Mouse (Mus musculus): Measurements from ENCODE around the gene Grb7.

Grb7 gene

DNA sequence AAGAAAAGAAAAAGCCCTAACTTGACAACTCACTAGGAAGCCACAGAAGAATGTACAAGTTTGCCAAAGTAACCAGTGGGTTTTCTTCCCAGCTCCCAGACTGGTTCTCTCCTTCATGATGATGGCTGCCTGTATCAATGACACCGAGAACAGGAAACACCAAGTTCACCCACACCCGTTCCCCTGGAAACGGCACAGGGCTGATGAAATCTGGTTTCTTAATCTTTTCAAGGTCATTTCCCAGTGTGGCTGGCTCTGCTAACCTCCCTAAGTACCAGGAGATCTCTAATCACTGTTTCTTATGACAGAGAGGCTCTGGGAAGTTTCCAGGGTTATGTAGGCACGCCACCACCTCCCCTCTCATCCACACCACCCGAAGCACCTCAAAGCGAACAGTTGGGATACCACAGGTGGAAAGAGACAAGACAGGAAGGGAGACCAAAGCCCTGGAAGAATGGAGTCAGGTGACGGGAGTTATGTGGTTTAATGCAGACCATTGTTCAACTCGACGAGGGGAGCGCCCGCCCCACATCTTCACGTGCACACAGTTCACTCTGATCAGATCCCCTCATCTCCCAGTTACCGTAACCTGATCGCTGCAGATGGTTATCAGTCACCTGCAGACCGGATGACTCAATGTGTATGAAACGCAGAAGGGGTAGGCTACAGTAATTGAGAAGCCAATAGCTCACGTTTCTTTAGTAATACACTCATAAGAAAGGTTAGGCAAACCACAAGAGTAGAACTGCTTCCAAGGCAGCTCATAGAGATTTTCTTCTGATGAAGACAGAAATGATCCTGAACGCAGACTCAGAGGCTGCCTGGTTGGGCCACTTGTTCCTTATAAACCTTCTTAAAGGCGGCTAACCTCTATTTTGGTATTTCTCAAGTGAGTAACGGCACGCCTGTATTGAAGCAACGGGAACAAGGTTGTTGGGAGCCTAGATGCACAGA, 23.8 kb downstream of the Grb7 start:
- DNase-seq (ENCODE audit: low read depth, low spot score): no peak

DNA sequence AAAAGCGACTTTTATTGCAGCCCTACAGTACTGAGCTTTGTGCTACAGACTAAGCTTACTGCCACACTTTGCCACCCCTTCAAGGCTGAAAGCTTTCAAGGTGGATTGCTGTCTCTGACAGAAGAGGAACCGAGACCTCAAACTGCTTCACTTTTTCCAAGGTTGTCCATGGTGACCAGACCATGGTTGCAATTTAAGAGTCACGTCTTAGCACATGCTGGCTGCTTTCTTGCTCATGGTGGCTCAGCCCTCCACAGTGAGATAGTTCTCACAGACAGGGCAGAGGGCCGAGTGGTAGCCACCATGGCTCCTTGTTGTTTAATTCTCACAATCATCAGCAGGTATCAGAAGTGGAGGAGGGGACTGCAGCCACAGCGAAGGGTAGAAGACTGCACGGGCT, 24.6 kb downstream of the Grb7 start:
- no peak for DNase-seq (ENCODE audit: low read depth, low spot score)

DNA sequence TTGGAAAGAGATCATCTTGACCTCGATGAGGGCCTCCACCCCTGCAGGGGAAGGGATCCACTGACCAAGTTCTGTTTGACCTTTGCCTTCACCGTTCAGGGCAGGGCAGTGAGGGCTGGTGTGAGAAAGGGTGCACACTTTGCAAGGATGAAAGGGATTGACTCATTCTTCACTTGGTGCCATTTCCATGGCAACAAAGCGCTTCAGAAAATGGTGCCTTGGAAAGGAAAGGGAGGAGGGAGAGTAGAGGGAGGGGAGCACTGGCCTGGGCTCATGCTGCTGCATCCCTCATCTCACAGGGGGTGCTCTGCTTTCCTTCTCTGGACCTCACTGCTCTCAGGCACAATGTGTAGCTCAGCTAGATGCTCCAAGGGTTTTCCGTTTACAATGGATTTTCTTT, 26.5 kb downstream of the Grb7 start:
- no peak for DNase-seq (ENCODE audit: low read depth, low spot score)

DNA sequence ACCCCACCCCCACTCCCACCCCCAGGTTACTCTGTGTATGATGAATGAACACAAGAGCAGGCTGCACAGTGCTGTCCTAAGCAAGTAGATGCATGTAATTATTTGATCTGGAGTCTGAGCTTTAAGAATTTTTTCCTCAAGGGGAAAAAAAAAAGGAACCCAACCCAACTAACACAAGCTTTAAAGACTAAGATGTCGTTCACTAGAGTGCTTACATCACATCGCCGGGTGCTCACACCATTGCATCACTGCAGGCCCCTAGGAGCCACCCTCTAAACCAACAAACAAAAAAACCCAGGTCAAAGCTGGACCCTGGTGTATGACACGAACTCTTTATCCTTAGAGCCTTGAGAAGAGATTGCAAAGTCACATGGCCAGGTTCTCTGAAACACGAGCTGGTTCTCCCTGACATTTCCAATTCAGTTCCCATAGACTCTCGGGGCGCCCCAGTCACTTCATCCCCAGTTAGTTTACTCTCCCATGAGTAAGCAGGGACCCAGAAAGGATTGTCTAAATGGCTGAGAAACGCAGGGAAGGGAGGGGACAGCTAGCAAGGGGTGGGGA, 27.8 kb downstream of the Grb7 start:
- DNase-seq (ENCODE audit: low read depth, low spot score): no peak

DNA sequence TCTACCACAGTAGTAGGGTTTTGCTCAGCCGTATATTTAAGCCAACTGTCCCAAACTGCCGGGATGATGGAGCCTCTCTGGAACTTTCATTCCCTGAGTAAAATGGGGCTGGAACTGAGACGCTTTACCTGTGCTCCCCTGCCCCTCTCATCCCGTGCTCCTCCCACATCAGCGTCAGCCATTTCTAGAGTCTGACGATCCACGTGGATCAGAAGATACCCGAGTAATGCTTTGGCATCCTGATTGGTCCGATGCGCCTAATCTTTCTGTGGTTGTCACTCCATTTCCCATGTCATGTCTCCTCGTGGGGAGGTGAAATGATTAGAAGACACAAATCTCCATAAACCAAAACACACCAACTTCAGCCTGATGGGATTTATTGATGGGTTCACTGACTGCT, 28.8 kb downstream of the Grb7 start:
- DNase-seq (ENCODE audit: low read depth, low spot score): no peak

DNA sequence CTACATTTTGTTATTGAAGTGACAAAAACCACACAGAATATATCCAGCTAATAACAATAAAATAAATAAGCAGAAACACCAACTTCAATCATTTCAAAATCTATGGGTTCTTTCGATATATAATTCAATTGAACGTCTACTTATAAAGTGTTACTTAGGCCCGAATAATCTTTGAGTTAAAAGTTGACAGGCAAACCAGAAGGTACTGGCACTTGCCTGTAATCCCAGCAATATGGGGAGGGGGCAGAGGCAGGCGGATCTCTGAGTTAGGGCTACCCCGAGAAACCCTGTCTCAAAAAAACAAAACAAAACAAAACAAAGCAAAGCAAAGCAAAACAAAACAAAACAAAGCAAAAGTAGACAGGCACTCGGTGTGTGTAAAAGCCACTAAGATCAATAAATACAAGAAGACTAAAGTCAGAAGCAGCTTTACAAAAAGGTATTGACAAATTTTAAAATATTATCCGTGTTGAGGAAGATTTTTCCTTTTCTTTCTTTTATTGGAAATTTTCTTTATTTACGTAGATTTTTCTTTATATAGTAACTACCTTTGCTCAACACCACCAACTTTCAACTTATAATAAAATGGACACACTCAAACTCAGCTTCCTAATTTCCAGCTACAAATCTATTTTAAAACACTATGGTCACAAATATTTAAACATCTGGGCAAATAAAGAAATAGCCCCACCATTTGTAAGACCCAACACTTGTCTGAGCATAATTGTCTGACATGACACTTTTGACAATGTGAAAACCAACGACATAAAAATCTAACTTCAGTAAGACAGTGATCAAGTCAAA, 29.6 kb downstream of the Grb7 start:
- DNase-seq (ENCODE audit: low read depth, low spot score): no peak

DNA sequence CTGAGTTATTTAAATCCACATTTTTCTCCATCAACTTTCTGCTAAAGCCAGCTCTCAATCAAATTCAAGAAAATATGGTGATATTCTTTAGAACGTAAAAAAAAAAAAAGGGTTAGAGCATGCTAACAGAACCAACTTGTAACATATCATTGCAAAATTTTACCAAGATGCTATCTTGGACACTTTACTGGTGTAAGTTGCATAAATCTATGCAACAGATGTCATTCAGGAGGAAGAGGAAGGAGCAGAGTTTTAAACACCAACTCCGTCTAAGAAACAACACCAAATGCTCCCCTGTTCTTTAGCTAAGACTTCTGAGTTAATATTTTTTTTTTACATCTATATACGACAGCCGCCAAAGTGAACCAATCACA, 30.2 kb downstream of the Grb7 start:
- DNase-seq (ENCODE audit: low read depth, low spot score): no peak

DNA sequence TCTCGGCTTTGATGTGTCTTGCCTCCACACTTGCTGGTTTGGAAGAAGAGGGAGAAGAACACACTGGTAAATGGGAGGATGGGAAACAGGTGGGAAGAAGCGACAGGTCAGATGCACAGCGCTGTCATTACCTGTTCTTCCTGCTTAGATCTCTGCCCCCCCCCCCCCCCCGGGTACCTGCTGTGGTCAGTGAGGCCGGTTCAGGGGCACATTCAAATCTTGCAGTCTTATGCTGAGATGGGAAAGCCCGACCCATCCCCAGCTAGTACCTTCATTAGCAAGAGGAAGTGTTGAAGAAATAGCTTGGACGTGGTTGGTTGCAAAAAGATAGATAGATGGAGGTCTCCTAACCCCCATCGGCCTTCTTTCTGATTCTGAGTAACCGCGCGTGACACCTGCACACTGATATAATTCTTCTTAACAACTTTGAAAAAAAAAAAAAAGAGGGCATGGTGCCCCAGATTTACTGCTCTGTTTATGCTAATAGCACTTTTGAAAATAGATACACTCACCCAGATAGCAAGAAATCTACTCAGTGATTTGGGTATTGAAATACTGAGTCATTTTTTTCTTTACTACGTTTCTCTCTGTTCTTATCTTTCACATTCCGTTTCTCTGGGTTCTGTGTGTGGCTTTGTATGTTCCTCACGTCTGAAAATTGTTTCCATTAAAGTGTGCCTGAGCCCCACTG, 31.0 kb downstream of the Grb7 start:
- DNase-seq (ENCODE audit: low read depth, low spot score): no peak

DNA sequence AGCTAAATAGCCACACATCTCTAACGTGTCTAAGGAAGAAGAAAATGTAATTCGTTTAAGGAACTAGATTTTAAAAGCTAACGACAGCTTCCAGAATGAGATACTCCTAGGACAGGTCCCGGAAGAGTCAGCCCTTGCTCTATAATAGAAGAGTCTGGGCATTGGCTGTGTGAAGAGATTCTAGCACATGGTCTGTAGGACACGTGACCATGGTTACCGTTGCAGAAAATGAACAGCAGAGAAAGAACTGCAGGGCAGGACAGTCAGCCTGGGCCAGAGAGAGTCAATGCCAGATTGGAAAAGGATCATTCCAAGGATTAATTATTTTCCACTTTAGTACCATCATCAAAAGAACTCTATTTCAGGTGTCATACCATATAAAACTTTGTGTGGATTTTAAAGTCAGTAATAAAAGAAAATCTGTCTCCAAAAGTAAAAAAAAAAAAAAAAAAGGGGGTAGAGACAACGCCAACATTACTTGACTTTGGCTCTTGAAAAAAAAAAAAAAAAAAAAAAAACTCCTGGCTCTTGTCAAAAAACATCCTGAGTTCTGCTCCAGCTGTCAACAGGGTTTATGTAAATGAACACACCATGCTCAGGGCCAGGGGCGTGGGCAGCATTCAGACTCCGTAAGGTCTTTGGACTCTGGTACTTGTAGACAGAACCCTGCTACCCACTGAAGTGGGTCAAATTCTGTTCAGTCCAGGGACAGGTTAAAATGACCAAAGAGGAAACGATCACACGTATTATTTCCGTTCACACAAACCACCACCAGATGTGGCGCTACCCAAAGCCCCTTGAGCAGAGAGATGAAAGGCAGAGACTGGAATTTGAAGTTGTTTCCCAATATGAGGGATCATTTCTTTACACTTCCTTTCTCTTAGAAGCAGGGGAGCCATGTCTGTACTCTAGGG, 33.1 kb downstream of the Grb7 start:
- DNase-seq (ENCODE audit: low read depth, low spot score): no peak

DNA sequence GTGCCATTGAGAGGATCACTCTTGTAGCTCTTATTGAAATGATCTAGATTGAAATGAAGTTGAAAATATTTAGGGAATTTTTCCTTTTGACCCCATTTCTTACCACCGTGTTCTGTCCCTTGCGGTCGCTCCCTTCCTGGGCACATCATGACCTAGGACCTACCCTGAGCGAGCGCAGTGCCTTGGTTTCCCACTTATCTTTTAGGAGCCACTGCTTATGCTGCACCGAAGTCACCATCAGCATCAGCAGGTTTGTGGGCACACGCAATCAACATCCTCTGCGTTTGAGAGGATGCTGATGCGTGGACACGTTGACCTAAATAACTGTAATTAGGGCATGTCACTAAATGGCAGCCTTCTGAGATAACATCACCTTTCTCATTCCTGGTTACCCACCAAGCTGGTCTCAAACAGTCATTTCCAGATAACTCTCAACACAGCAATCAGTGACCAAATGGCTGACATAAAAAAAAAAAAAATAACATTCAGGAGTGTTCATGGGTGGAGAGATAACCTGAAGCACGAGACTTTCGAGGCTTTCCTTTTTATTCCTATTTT, 33.8 kb downstream of the Grb7 start:
- DNase-seq (ENCODE audit: low read depth, low spot score): no peak

DNA sequence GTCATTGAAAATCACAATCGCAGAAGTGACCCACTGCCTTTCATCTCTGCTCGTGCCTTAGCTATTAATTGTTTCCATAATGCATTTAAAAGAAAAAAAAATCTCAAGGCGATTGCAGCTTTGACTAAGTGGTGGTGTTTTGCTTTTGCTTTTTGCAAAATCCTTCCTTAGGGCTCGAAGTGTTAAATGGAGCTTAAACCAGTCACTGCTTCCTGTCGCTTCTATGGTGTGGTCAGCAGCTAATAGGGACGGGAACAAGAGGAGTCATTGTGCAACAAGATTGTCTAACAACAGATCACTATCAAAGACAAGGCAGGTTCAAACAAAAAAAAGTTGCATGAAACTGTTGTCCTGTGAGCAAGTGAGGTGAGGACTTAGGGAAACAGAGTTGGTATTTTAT, 35.0 kb downstream of the Grb7 start:
- no peak for DNase-seq (ENCODE audit: low read depth, low spot score)

DNA sequence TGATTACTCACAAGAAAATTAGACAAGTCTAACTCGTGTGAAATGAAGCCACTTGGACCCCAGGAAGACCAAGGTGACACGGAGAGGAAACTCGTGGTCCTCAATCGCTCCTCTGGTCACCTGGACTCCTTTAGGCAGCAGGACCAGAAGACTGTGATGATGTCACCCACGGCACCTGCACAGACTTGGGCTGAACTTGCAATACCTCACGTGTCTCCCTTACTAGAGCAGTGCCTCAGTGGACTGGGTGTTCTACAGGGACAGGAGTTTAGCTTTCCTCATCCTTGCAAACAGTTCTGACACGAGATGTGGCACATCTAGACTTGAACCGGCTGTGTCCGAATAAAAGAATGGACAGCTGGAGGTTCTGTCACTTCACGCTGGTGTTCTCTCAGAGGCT, 35.9 kb downstream of the Grb7 start:
- no peak for DNase-seq (ENCODE audit: low read depth, low spot score)

DNA sequence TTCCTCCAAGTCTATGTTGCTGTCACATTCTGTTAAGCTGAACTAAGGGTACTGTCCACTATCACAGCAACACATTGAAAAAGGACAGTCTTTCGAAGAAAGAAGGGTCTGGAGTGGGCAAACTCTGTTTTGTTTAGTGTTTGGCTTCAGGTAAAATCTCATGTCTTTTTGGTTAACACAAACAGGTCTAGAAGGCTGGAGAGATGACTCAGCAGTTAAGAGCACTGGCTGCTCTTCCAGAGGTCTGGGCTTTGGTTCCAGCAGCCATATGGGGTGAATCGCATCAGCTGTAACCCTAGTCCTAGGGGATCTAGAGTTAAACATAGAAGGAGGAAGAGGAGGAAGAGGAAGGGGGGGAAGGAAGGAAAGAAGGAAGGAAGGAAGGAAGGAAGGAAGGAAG, 39.6 kb downstream of the Grb7 start:
- DNase-seq (ENCODE audit: low read depth, low spot score): no peak

DNA sequence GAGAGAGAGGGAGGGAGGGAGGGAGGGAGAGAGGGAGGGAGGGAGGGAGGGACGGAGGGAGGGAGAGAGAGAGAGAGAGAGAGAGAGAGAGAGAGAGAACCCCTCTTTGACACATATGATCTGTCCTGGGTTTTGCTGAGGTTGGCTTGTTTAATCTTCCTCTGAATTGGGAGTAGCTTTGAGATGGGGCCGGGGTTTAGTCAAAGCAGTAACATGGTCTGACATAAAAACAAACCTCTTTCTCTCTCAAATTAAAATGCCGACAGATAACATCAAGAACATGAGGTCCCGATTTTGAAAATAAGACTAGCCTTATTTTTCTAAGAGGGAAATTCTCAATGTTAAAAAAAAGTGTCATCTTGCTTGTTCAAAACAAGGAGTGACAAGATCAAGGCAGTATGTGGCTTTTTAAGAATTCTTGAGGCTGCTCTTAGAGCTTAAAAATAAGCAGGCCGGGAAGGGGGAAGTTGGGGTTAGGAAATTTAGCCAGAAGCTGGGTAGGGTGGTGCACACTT, 41.4 kb downstream of the Grb7 start:
- no peak for DNase-seq (ENCODE audit: low read depth, low spot score)

DNA sequence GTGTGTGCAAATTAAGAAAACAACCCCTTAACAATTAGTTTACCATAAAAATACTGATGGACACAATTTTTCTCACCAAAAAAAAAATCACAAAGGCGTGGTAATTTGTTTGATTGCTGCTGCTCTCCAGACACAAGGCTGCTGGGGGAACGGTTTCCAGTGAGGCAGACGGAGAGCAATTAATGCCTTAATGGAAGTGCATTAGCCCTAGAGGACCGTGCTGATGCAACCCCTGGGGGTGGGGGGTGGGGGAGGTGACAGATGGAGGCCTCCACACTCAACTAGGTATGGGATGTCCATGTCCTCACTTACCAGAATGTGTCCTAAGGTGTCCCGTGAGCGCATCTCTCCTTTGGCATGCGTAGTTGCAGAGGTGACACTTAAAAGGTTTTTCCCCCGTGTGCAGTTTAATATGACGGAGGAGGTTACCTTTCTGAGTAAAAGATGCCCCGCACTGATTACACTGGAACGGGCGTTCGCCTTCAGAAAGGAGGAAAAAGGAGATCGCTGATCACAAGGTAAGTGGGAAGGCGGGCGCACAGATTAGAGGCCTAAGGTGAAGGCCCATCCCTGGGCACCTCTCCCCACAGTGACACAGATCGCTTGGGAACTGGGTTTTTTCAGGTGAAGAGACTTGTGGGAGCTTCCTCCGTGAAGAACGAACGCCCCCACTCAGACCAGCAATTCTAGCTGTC, 42.5 kb downstream of the Grb7 start:
- DNase-seq (ENCODE audit: low read depth, low spot score): no peak

DNA sequence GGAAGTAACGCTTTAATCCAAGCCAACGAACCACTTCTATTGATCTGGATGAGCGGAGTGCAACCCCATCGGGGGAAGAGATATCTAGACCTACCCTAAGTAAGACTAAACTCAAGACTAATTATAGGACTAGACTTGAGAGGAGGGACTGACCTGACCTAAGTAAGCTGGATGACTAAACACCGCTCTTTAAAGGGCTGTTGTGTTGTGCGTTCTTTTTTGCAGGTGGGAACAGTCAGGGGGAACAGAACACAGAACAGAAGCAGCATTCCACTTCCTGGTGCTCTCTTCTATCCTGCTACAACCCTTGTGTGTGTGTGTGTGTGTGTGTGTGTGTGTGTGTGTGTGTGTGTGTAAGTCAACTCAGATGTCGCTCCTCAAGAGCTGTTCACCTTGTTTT, 45.4 kb downstream of the Grb7 start:
- no peak for DNase-seq (ENCODE audit: low read depth, low spot score)

DNA sequence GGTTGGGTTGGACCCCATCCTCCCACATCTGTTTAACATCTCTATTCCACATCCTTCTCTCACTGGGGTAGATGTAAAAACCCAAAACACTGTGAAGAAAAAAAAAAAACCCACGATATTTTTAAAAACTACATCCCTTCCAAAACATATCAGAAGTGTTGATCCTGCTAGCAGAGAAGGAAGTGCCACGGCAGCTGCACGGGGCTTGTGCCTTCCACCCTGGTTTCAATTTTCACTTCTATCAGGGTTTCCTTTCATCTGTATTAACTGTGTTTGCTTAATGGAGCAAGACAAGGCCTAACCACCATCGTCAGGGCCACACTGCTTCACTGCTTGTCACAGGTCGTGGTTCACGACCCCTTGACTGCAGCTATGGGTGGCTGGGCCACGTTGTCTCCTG, 46.8 kb downstream of the Grb7 start:
- no peak for DNase-seq (ENCODE audit: low read depth, low spot score)

DNA sequence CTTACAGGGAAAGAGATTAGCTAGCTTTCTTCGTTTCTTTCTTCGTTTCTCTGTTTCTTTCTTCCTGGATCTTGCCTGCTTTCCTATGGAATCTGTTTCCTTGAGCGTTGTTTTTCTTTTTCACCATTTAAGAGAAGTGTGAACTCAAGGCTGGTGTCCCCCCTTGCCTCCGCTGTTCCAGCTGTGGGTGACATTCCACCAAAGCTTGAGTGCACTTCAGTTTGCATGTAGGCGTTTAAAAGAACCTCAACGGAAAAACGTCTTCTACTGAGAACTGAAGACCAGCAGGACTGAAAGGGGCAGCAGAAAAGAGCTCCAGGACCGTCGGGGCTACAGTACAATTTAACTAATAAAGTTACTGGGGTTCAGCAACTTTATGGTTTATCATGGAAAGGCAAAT, 47.2 kb downstream of the Grb7 start:
- no peak for DNase-seq (ENCODE audit: low read depth, low spot score)

DNA sequence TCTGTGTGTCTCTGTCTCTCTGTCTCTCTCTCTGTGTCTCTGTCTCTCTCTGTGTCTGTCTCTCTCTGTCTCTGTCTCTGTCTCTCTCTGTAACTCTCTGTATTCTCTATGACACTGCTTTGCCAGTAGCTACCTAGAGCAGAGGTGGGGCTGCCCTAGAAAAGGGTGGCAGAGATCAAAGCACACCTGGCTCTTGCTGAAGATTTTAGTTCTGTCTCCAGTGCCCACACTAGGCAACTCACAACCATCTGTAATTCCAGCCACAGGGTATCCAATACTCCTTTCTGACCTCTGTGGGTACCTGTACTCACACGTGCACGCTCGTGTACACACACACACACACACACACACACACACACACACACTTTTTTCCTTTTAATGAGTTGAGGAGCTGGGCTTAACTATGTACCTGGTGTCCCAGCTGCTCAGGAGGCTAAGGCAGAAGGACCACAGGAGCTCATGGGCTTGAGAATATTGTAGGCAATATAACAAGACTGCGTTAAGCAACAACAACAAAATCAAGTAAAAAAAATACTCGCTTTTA, 49.1 kb downstream of the Grb7 start:
- no peak for DNase-seq (ENCODE audit: low read depth, low spot score)

Data from retina, adult 2 months (tissue).